Mouse (Mus musculus) lung, postnatal 36 days (tissue): ENCODE data around the gene Fcho1.
"Not testable (repeated sequence)": the region's sequence is repeated elsewhere in the genome, so short reads cannot be mapped to it uniquely, and the experiment has no call there.

Experiments used
- DNase-seq: peaks from one replicate; pipeline ENCODE4 v3.0.0; 2022; ENCODE audit warnings: mixed read lengths

Fcho1 gene

GRCm38 (mm10) chr8:71725122-71725924 lies at the start of gene Fcho1:
Gene Fcho1 (minus strand): TSS chr8:71725716.
- DNase-seq = peak; percentile 88

GRCm38 (mm10) chr8:71771336-71771735 lies 45.8 kb upstream of the Fcho1 start:
- no peak for DNase-seq

GRCm38 (mm10) chr8:71758816-71759215 lies 33.3 kb upstream of the Fcho1 start:
- DNase-seq = no peak

- DNase-seq = not testable (repeated sequence)
Observed at GRCm38 (mm10) chr8:71752881-71753552, 27.5 kb upstream of the Fcho1 start.

- not testable (repeated sequence) for DNase-seq
Observed at GRCm38 (mm10) chr8:71752263-71752662, 26.7 kb upstream of the Fcho1 start.

- DNase-seq = peak; percentile 56
Observed at GRCm38 (mm10) chr8:71751337-71751886, 25.9 kb upstream of the Fcho1 start.

- not testable (repeated sequence) for DNase-seq
Observed at GRCm38 (mm10) chr8:71749321-71750075, 24.0 kb upstream of the Fcho1 start.

- DNase-seq = peak; percentile 23
Observed at GRCm38 (mm10) chr8:71747082-71747481, 21.6 kb upstream of the Fcho1 start.

GRCm38 (mm10) chr8:71745322-71745721 lies 19.8 kb upstream of the Fcho1 start:
- DNase-seq = no peak

GRCm38 (mm10) chr8:71742783-71743182 lies 17.3 kb upstream of the Fcho1 start:
- no peak for DNase-seq

- peak; percentile 37 for DNase-seq
Observed at GRCm38 (mm10) chr8:71741687-71742114, 16.2 kb upstream of the Fcho1 start.

GRCm38 (mm10) chr8:71741226-71741625 lies 15.7 kb upstream of the Fcho1 start:
- no peak for DNase-seq

- not testable (repeated sequence) for DNase-seq
Observed at GRCm38 (mm10) chr8:71738316-71738715, 12.8 kb upstream of the Fcho1 start.

- peak; percentile 82 for DNase-seq
Observed at GRCm38 (mm10) chr8:71731652-71732230, 6.2 kb upstream of the Fcho1 start.

- DNase-seq = no peak
Observed at GRCm38 (mm10) chr8:71728826-71729620, 3.5 kb upstream of the Fcho1 start.

- DNase-seq = peak; percentile 21
Observed at GRCm38 (mm10) chr8:71728240-71728785, 2.8 kb upstream of the Fcho1 start.

GRCm38 (mm10) chr8:71724389-71724788 lies 1.1 kb downstream of the Fcho1 start:
- no peak for DNase-seq

GRCm38 (mm10) chr8:71723047-71723551 lies 2.4 kb downstream of the Fcho1 start:
- DNase-seq = peak; percentile 47

- DNase-seq = no peak
Observed at GRCm38 (mm10) chr8:71719928-71720457, 5.5 kb downstream of the Fcho1 start.

- DNase-seq = no peak
Observed at GRCm38 (mm10) chr8:71719218-71719617, 6.3 kb downstream of the Fcho1 start.

- DNase-seq = no peak
Observed at GRCm38 (mm10) chr8:71718252-71718651, 7.3 kb downstream of the Fcho1 start.
